Mouse (Mus musculus): ENCODE results near the gene Clasp2. TPM values are rescaled to one million over a fixed set of nuclear protein-coding genes. Genes with fewer than 3 reads are reported as not detected.

The Clasp2 gene
- polyA plus RNA-seq, 1 experiment: 50.5 TPM

DNA sequence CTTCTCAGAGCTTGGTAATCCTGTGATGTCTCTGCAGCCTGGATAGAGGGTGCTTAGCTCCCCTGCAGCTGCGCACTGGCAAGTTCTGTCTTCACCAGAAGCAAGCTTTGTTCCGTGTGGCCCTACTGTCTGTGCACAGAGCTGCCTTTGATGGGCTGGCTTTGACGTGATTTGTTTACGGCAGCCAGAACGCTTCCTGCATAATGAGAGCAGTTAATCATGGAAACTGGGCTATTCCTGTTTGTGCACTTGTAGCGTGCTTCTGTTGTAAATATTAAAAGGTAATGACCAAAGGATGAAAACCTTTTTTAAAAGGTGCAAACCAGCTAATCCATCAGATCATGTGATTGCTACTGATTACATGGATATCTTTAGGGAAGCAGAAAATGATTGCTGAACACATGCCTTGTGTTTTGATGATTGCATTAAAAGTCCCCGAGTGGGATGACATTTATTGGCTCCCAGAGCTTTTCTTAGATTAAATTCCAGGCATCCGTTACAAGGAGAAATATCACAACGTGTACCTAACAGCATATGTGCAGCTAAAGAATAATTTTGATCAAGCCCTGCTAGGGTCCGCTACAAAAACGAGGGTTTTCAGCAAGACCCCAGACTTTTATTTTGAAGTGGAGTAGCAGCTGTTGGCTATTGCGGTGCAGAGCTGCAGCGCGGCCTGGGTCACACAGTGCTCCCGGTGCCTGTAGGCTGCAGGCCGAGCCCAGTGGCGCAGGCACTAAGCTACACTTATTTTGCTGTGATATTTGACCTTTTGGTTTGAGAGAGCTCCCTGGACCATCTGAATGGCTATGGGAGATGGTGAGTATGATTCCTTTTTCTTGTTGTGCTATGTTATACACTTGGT lies 51.6 kb downstream of the Clasp2 start:
- Histone ChIP-seq H3K4me1 (ENCODE audit: control insufficient read depth, insufficient read depth, low read length) (peaks cover 9% of the 10 kb centered on the region), H3K27ac (ENCODE audit: insufficient read depth, low read depth, low read length) (peak overlapping the region; percentile 78), H3K4me3 (ENCODE audit: insufficient read depth, low read length) (peak overlapping the region; percentile 54)
- TF ChIP-seq POLR2A (IDR thresholded peaks at IDR 0.05; ENCODE audit: borderline replicate concordance, low read depth, low read length) (no peak), CTCF (IDR thresholded peaks at IDR 0.05; ENCODE audit: low read depth, low read length) (no peak)

DNA sequence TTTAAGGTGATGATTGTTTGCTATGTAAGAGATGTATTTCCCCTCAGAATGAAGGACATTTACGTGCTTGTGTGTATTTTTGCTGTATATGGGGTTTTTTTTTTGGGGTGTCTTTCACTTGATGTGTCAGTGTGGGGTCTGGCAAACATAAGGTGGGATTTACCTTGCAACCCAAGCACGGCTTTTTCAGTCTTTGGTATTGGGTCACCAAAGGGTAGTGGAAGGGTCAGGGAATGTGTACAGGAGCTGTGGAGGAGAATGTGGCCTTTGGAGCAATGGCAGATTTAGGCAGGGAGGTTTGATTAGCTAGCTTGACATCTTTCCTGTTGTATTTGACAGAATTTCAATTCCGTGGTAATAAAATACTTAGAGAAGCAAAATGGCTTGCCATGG lies 52.2 kb downstream of the Clasp2 start:
- Histone ChIP-seq H3K27ac (ENCODE audit: insufficient read depth, low read depth, low read length) (peak overlapping the region; percentile 78), H3K4me1 (ENCODE audit: control insufficient read depth, insufficient read depth, low read length) (peaks cover 15% of the 10 kb centered on the region), H3K4me3 (ENCODE audit: insufficient read depth, low read length) (peak overlapping the region; percentile 54)
- TF ChIP-seq POLR2A (IDR thresholded peaks at IDR 0.05; ENCODE audit: borderline replicate concordance, low read depth, low read length) (no peak), CTCF (IDR thresholded peaks at IDR 0.05; ENCODE audit: low read depth, low read length) (no peak)

DNA sequence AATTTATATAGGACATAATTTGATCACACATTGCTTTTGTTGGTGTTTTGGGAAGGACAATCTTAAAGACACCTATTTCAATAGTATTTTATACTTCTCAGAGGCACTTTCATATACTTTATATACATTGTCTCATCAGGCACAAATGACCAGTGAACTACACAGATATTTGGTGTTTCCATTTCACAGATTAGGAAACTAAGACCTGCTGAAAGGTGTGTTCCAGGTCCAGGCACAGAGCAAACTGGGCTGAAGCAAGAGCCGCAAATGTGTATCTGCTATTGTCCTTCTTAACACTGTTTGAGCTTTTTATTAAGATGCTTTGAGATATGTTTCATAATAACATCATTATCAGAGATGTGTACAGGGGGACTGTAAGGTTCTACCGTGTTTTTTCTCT lies 52.7 kb downstream of the Clasp2 start:
- Histone ChIP-seq H3K4me3 (ENCODE audit: insufficient read depth, low read length) (peak overlapping the region; percentile 51), H3K4me1 (ENCODE audit: control insufficient read depth, insufficient read depth, low read length) (peaks cover 16% of the 10 kb centered on the region), H3K27ac (ENCODE audit: insufficient read depth, low read depth, low read length) (no peak overlapping the region)
- TF ChIP-seq POLR2A (IDR thresholded peaks at IDR 0.05; ENCODE audit: borderline replicate concordance, low read depth, low read length): no peak
- TF ChIP-seq CTCF (IDR thresholded peaks at IDR 0.05; ENCODE audit: low read depth, low read length): no peak

DNA sequence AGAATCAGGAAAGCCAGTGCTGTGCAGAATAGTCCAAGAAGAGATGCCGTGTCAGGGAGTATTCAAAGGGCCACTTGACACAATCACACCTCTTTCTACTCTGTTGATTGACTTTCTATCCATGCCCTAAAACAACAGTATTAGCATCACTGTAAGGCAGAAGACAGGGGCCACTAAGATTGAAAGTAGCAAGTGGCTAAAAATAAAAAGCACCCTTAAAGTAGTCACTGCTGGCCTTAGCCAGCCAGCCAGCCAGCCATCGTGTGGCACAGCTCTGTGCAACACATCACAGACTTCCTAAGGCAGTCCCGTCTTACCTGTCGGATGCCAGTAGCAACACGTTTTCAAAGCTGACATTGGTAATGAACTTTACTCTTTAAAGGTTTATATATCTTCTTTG lies 55.9 kb downstream of the Clasp2 start:
- Histone ChIP-seq H3K4me1 (ENCODE audit: control insufficient read depth, insufficient read depth, low read length) (peaks cover 29% of the 10 kb centered on the region), H3K27ac (ENCODE audit: insufficient read depth, low read depth, low read length) (no peak overlapping the region), H3K4me3 (ENCODE audit: insufficient read depth, low read length) (no peak overlapping the region)
- no peak for TF ChIP-seq CTCF (IDR thresholded peaks at IDR 0.05; ENCODE audit: low read depth, low read length)

DNA sequence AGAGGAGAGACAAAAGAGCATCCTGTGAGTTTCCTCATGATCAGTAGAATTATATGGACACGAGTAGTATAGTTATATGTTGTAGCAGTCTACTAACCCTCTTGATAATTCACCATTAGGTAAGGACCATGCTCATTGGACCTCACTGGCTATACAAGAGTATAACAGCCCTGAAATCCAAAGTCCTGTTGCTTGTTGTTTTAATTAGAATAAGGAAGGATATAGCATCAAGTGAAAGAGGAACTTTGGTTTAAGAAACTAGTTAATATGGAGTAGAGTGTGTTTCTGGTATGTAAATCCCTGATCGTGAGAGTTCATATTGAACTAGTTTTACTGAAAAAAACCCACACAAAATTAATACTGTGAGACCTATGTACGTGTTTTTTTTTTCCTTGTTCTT lies 59.4 kb downstream of the Clasp2 start:
- Histone ChIP-seq H3K4me3 (ENCODE audit: insufficient read depth, low read length) (no peak overlapping the region), H3K27ac (ENCODE audit: insufficient read depth, low read depth, low read length) (peak overlapping the region; percentile 52), H3K4me1 (ENCODE audit: control insufficient read depth, insufficient read depth, low read length) (peaks cover 39% of the 10 kb centered on the region)
- TF ChIP-seq POLR2A (IDR thresholded peaks at IDR 0.05; ENCODE audit: borderline replicate concordance, low read depth, low read length): no peak
- no peak for TF ChIP-seq CTCF (IDR thresholded peaks at IDR 0.05; ENCODE audit: low read depth, low read length)

DNA sequence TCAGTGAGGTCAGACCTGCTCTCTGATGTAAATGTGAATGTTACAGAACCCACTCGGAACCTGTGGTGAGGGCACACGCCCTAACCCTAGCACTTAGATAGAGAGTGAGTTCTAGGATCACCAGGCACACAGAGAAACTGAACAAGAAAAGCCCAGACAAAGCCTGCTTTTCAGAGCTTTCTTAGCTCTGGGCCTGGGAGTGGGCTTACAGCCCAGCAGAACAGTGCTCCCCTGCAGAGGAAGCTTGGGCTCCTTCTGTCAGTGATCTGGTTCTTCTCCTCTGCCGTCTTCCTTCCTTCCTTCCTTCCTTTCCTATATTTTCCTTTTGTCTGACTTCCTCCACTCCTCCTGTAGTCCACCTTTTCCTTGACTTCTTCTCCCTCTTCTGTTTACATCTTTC lies 61.5 kb downstream of the Clasp2 start:
- TF ChIP-seq CTCF (IDR thresholded peaks at IDR 0.05; ENCODE audit: low read depth, low read length): no peak
- no peak for TF ChIP-seq POLR2A (IDR thresholded peaks at IDR 0.05; ENCODE audit: borderline replicate concordance, low read depth, low read length)
- Histone ChIP-seq H3K4me3 (ENCODE audit: insufficient read depth, low read length) (no peak overlapping the region), H3K4me1 (ENCODE audit: control insufficient read depth, insufficient read depth, low read length) (peaks cover 43% of the 10 kb centered on the region), H3K27ac (ENCODE audit: insufficient read depth, low read depth, low read length) (no peak overlapping the region)

DNA sequence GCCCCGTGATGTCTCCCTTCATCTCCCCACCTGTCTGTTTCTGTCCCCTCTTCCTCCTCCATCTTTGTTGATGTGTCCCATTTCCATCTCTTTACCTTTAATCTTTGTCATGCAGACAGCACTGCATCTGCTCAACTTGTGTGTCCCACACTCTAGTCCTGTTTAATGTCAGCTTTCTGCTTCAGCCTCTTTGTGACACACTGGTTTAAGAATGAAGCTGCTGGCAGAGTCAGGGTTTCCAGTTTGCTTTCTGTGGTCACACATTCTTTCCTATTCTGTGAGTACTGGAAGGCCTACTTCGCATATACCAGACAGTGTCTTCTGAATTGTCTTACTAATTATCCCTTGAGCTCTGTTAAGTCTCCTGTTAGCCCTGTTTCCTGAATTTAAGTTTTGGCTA lies 62.5 kb downstream of the Clasp2 start:
- Histone ChIP-seq H3K4me3 (ENCODE audit: insufficient read depth, low read length) (no peak overlapping the region), H3K27ac (ENCODE audit: insufficient read depth, low read depth, low read length) (no peak overlapping the region), H3K4me1 (ENCODE audit: control insufficient read depth, insufficient read depth, low read length) (peaks cover 37% of the 10 kb centered on the region)
- TF ChIP-seq POLR2A (IDR thresholded peaks at IDR 0.05; ENCODE audit: borderline replicate concordance, low read depth, low read length): no peak
- TF ChIP-seq CTCF (IDR thresholded peaks at IDR 0.05; ENCODE audit: low read depth, low read length): no peak

DNA sequence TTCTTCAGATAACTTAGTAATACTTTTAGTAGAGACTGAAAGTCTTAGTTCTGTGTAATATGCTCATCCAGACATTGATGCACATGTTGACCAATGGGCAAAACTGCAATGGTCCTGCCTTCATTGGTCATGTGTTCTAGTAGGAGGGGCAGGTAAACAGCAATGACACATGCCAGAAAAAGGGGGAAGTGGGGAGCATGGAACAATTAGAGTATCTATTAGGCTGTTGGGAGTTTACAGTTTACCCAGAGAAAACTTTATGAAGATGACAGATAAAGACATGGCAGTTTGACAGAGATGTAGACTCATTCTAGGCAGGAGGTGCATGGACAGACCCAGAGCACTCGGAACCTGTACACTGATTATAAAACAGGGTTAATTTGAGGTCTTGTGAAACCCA lies 64.1 kb downstream of the Clasp2 start:
- no peak for TF ChIP-seq POLR2A (IDR thresholded peaks at IDR 0.05; ENCODE audit: borderline replicate concordance, low read depth, low read length)
- TF ChIP-seq CTCF (IDR thresholded peaks at IDR 0.05; ENCODE audit: low read depth, low read length): no peak
- Histone ChIP-seq H3K4me3 (ENCODE audit: insufficient read depth, low read length) (no peak overlapping the region), H3K27ac (ENCODE audit: insufficient read depth, low read depth, low read length) (no peak overlapping the region), H3K4me1 (ENCODE audit: control insufficient read depth, insufficient read depth, low read length) (peaks cover 25% of the 10 kb centered on the region)

DNA sequence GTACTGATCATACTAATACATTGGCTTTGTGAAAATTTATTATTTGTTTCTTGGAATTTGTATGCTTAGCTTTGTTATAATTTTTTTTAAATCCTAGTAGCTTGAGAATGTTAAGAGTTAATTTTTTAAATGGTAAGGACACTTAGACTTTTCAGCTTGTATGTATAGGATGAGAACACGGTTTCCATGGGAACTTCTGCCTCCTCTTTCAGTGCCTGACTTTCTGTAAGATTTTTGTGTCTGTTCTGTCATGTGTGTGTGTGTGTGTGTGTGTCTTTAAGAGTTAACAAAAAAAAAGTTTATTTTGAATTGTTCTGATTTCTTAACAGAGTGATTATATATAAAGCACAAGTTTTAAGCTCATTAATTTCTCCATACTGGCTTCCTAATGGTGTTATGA lies 70.1 kb downstream of the Clasp2 start:
- H3K4me3 ChIP-seq (ENCODE audit: insufficient read depth, low read length): no peak overlapping the region
- no peaks in the 10 kb centered on the region for H3K4me1 ChIP-seq (ENCODE audit: control insufficient read depth, insufficient read depth, low read length)
- no peak overlapping the region for H3K27ac ChIP-seq (ENCODE audit: insufficient read depth, low read depth, low read length)
- TF ChIP-seq POLR2A (IDR thresholded peaks at IDR 0.05; ENCODE audit: borderline replicate concordance, low read depth, low read length) (no peak), CTCF (IDR thresholded peaks at IDR 0.05; ENCODE audit: low read depth, low read length) (no peak)

DNA sequence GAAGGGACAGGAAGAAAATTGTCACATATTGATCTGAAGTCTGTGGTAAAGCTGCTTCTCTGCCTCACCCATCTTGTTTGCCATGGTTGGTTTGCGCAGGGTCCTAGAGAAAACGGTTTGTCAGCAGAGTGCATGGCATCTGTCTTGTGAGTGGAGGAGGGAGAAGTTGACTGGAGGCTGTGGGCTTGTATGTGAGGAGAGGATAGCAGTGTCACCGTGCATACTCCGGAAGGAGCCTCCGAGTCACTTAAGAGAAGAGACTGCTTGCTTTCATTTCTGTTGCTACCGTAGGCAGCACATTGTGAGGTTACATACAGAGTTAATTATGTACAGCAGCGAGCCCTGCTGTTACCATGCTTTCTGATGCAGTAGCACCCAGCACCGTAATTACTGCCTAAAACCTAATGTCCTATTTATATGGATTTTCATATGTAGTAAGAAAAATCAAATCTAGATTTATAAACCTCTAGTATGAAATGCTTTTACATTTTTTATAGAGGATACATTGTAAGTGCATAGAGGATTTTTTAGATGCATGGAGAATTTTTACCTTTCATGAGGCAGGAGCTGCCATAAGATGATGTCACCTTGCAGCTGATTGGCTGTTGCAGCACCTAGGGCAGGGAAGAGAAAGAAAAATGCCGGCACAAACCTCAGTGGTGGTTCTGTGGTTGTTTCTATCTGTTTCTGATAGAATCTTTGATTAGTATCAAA lies 70.8 kb downstream of the Clasp2 start:
- H3K4me3 ChIP-seq (ENCODE audit: insufficient read depth, low read length): peak overlapping the region; percentile 41
- TF ChIP-seq CTCF (IDR thresholded peaks at IDR 0.05; ENCODE audit: low read depth, low read length) (no peak), POLR2A (IDR thresholded peaks at IDR 0.05; ENCODE audit: borderline replicate concordance, low read depth, low read length) (no peak)
- no peak overlapping the region for H3K27ac ChIP-seq (ENCODE audit: insufficient read depth, low read depth, low read length)
- no peaks in the 10 kb centered on the region for H3K4me1 ChIP-seq (ENCODE audit: control insufficient read depth, insufficient read depth, low read length)

Data from bone marrow macrophage, adult 2 months (primary cell).